Mouse (Mus musculus) skeletal muscle tissue, adult 2 months (tissue): ENCODE measurements around the gene Zfp966.
"Not testable (repeated sequence)": the region's sequence is repeated elsewhere in the genome, so short reads cannot be mapped to it uniquely, and the experiment has no call there.

Experiments used
- DNase-seq: peaks from one replicate; pipeline ENCODE4 v3.0.0-alpha.2; 2012; ENCODE audit warnings: low read depth, low spot score

Zfp966 gene

DNA sequence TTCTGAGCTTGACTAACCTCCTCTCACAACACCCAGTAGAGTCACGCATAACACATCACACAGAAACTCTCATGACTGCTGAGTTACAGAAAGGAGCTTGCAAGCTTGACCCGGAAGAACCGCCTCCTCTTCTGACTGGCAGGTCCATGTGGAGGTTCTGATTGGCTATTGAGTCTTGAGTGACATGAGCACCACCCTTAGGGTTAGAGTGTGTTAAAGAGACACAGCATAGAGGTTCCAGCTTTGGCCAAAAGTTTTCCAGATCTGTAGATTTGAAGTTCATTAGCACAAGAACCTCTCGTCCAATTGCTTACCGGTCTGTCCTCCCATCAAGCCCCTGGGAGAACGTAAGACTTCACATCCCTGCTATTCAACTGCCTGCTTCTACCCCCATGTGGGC, at the start of gene Zfp966:
Gene Zfp966 (minus strand): TSS at position 101 of the 400 bp plus-strand sequence.
- DNase-seq: not testable (repeated sequence)

DNA sequence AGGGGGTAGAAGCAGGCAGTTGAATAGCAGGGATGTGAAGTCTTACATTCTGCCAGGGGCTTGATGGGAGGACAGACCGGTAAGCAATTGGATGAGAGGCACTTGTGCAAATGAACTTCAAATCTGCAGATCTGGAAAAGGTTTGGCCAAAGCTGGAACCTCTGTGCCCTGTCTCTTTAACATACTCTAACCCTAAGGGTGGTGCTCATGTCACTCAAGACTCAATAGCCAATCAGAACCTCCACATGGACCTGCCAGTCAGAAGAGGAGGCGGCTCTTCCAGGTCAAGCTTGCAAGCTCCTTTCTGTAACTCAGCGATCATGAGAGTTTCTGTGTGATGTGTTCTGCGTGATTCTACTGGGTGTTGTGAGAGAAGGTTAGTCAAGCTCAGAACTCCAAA, 34.1 kb upstream of the Zfp966 start, which contains the start of gene Gm2026:
Gene Gm2026 (plus strand): TSS at position 301 of the 400 bp plus-strand sequence.
- not testable (repeated sequence) for DNase-seq

DNA sequence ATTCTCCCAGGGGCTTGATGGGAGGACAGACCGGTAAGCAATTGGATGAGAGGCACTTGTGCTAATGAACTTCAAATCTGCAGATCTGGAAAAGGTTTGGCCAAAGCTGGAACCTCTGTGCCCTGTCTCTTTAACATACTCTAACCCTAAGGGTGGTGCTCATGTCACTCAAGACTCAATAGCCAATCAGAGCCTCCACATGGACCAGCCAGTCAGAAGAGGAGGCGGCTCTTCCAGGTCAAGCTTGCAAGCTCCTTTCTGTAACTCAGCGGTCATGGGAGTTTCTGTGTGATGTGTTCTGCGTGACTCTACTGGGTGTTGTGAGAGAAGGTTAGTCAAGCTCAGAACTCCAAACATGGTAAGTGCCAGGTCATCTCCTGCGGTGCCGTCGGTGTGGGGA, 61.9 kb downstream of the Zfp966 start, which contains the start of gene Gm6710:
Gene Gm6710 (plus strand): TSS at position 196 of the 400 bp plus-strand sequence.
- DNase-seq: not testable (repeated sequence)
